Mouse (Mus musculus) heart, embryonic 12.5 days (tissue): ENCODE measurements around the gene Adgrl3. TPM values are rescaled to one million over a fixed set of nuclear protein-coding genes. Genes with fewer than 3 reads are reported as not detected.
"Not testable (repeated sequence)": the region's sequence is repeated elsewhere in the genome, so short reads cannot be mapped to it uniquely, and the experiment has no call there.

ENCODE experiments used
- ATAC-seq: fragments of 200-750 bp; cut with Nextera tagmentation; 2 replicates; pipeline ENCODE4 v1.8.0; 2017; ENCODE audit warnings: moderate TSS enrichment, moderate library complexity; ENCODE audit not compliant: insufficient number of reproducible peaks, low FRiP score
- H3K27ac ChIP-seq: fragments of 300-500 bp; sonication (generic); 2 replicates; pipeline ENCODE4 v1.5.1; 2016; ENCODE audit warnings: mild to moderate bottlenecking, moderate library complexity; ENCODE audit not compliant: poor library complexity, severe bottlenecking
- H3K27me3 ChIP-seq: fragments of 300-500 bp; sonication (generic); replicated peaks from 2 replicates; pipeline ENCODE4 v1.6.1; 2016; ENCODE audit warnings: mild to moderate bottlenecking, moderate library complexity
- H3K36me3 ChIP-seq: fragments of 300-500 bp; sonication (generic); 2 replicates; pipeline ENCODE4 v1.6.1; 2016; ENCODE audit warnings: mild to moderate bottlenecking, moderate library complexity
- H3K4me1 ChIP-seq: fragments of 300-500 bp; sonication (generic); replicated peaks from 2 replicates; pipeline ENCODE4 v1.6.1; 2016; ENCODE audit warnings: mild to moderate bottlenecking
- H3K4me2 ChIP-seq: fragments of 300-500 bp; sonication (generic); 2 replicates; pipeline ENCODE4 v1.6.1; 2016; ENCODE audit warnings: mild to moderate bottlenecking, moderate library complexity
- H3K4me3 ChIP-seq: fragments of 300-500 bp; sonication (generic); 2 replicates; pipeline ENCODE4 v1.5.1; 2016; ENCODE audit warnings: mild to moderate bottlenecking
- H3K9ac ChIP-seq: fragments of 300-500 bp; sonication (generic); 2 replicates; pipeline ENCODE4 v1.6.1; 2016; ENCODE audit warnings: mild to moderate bottlenecking, moderate library complexity
- H3K9me3 ChIP-seq: fragments of 300-500 bp; sonication (generic); replicated peaks from 2 replicates; pipeline ENCODE4 v1.6.1; 2016; ENCODE audit warnings: mild to moderate bottlenecking, moderate library complexity
- WGBS: fragments of 180-500 bp; shearing (Covaris S2); methylation state at CpG from one replicate; pipeline ENCODE4 v1.1.7; 2016; 5-methylcytosine and 5-hydroxymethylcytosine counted together
- polyA plus RNA-seq: library from polyadenylated mRNA; unstranded; fragments of >200 nt; fragmentation: Nextera tagmentation; extraction: Ambion mirVana; gene quantifications from 2 replicates; pipeline ENCODE4 v1.2.1, GENCODE M21; 2016

Gene Adgrl3
- polyA plus RNA-seq, 1 experiment from 2014 or later, result 9.2 TPM

GRCm38 (mm10) chr5:81518720-81519496 lies 499.0 kb downstream of the Adgrl3 start:
- Histone ChIP-seq H3K9ac (no peak overlapping the region), H3K4me1 (0 out of 2 replicates have a peak, but pooled peaks cover 9% of the 10 kb centered on the region), H3K4me2 (peak overlapping the region; percentile 56), H3K9me3 (no peaks in the 10 kb centered on the region), H3K36me3 (no peaks in the 10 kb centered on the region), H3K27me3 (no peaks in the 10 kb centered on the region), H3K4me3 (no peak overlapping the region), H3K27ac (no peak overlapping the region)
- 44% methylated on average over 5 of the region's 5 CpGs for WGBS
- no peak for ATAC-seq

- Histone ChIP-seq H3K4me3 (no peak overlapping the region), H3K4me2 (peak overlapping the region; percentile 56), H3K27me3 (no peaks in the 10 kb centered on the region), H3K9ac (no peak overlapping the region), H3K27ac (no peak overlapping the region), H3K4me1 (0 out of 2 replicates have a peak, but pooled peaks cover 9% of the 10 kb centered on the region), H3K9me3 (no peaks in the 10 kb centered on the region), H3K36me3 (no peaks in the 10 kb centered on the region)
- no peak for ATAC-seq
- WGBS, result 18% methylated on average over 11 of the region's 11 CpGs
Observed at GRCm38 (mm10) chr5:81519497-81520382, 499.8 kb downstream of the Adgrl3 start.

- Histone ChIP-seq H3K9ac (no peak overlapping the region), H3K9me3 (no peaks in the 10 kb centered on the region), H3K27ac (no peak overlapping the region), H3K4me1 (0 out of 2 replicates have a peak, but pooled peaks cover 9% of the 10 kb centered on the region), H3K27me3 (no peaks in the 10 kb centered on the region), H3K4me2 (no peak overlapping the region), H3K4me3 (no peak overlapping the region), H3K36me3 (no peaks in the 10 kb centered on the region)
- ATAC-seq, result no peak
- 79% methylated on average over 4 of the region's 4 CpGs for WGBS
Observed at GRCm38 (mm10) chr5:81522760-81523159, 502.8 kb downstream of the Adgrl3 start.

GRCm38 (mm10) chr5:81524532-81524961 lies 504.6 kb downstream of the Adgrl3 start:
- no peak overlapping the region for H3K9ac ChIP-seq
- H3K4me2 ChIP-seq, result no peak overlapping the region
- H3K27ac ChIP-seq, result no peak overlapping the region
- 0 out of 2 replicates have a peak, but pooled peaks cover 3% of the 10 kb centered on the region for H3K4me1 ChIP-seq
- WGBS, result 79% methylated on average over 12 of the region's 12 CpGs
- no peaks in the 10 kb centered on the region for H3K36me3 ChIP-seq
- H3K9me3 ChIP-seq, result no peaks in the 10 kb centered on the region
- H3K27me3 ChIP-seq, result no peaks in the 10 kb centered on the region
- ATAC-seq, result no peak
- H3K4me3 ChIP-seq, result no peak overlapping the region

GRCm38 (mm10) chr5:81525326-81525725 lies 505.4 kb downstream of the Adgrl3 start:
- WGBS, result 79% methylated on average over 2 of the region's 2 CpGs

GRCm38 (mm10) chr5:81531639-81532038 lies 511.7 kb downstream of the Adgrl3 start:
- Histone ChIP-seq H3K27me3 (no peaks in the 10 kb centered on the region), H3K36me3 (no peaks in the 10 kb centered on the region), H3K4me2 (no peak overlapping the region), H3K27ac (no peak overlapping the region), H3K9me3 (no peaks in the 10 kb centered on the region), H3K9ac (no peak overlapping the region), H3K4me1 (0 out of 2 replicates have a peak, but pooled peaks cover 3% of the 10 kb centered on the region), H3K4me3 (no peak overlapping the region)
- 83% methylated on average over 4 of the region's 4 CpGs for WGBS
- no peak for ATAC-seq

More at GRCm38 (mm10) chr5:81525326-81525725, 505.4 kb downstream of the Adgrl3 start:
- Histone ChIP-seq H3K9ac (no peak overlapping the region), H3K4me1 (no peaks in the 10 kb centered on the region), H3K4me3 (no peak overlapping the region), H3K9me3 (no peaks in the 10 kb centered on the region), H3K4me2 (no peak overlapping the region), H3K27ac (no peak overlapping the region), H3K36me3 (no peaks in the 10 kb centered on the region), H3K27me3 (no peaks in the 10 kb centered on the region)
- ATAC-seq, result no peak

GRCm38 (mm10) chr5:81550211-81550610 lies 530.3 kb downstream of the Adgrl3 start:
- H3K4me2 ChIP-seq, result no peak overlapping the region
- H3K36me3 ChIP-seq, result no peaks in the 10 kb centered on the region
- H3K4me1 ChIP-seq, result no peaks in the 10 kb centered on the region
- no peak overlapping the region for H3K4me3 ChIP-seq
- no peak for ATAC-seq
- no peak overlapping the region for H3K9ac ChIP-seq
- H3K9me3 ChIP-seq, result no peaks in the 10 kb centered on the region
- no peak overlapping the region for H3K27ac ChIP-seq
- no peaks in the 10 kb centered on the region for H3K27me3 ChIP-seq

- H3K27ac ChIP-seq, H3K27me3 ChIP-seq, H3K36me3 ChIP-seq, H3K9ac ChIP-seq, H3K4me2 ChIP-seq, ATAC-seq, H3K4me1 ChIP-seq, H3K4me3 ChIP-seq, H3K9me3 ChIP-seq: not testable (repeated sequence)
- WGBS, result 73% methylated on average over 2 of the region's 2 CpGs
Observed at GRCm38 (mm10) chr5:81555149-81555548, 535.2 kb downstream of the Adgrl3 start.

GRCm38 (mm10) chr5:81556008-81556407 lies 536.1 kb downstream of the Adgrl3 start:
- Histone ChIP-seq H3K27me3 (no peaks in the 10 kb centered on the region), H3K27ac (no peak overlapping the region), H3K4me1 (no peaks in the 10 kb centered on the region), H3K36me3 (no peaks in the 10 kb centered on the region), H3K4me3 (no peak overlapping the region), H3K9me3 (no peaks in the 10 kb centered on the region), H3K4me2 (no peak overlapping the region), H3K9ac (no peak overlapping the region)
- WGBS, result 77% methylated on average over 8 of the region's 8 CpGs
- ATAC-seq, result no peak

GRCm38 (mm10) chr5:81558965-81559364 lies 539.0 kb downstream of the Adgrl3 start:
- no peak overlapping the region for H3K27ac ChIP-seq
- 85% methylated on average over 6 of the region's 6 CpGs for WGBS
- H3K4me1 ChIP-seq, result no peaks in the 10 kb centered on the region
- H3K4me2 ChIP-seq, result no peak overlapping the region
- ATAC-seq, result no peak
- no peak overlapping the region for H3K9ac ChIP-seq
- no peaks in the 10 kb centered on the region for H3K9me3 ChIP-seq
- H3K27me3 ChIP-seq, result no peaks in the 10 kb centered on the region
- H3K4me3 ChIP-seq, result no peak overlapping the region
- no peaks in the 10 kb centered on the region for H3K36me3 ChIP-seq

GRCm38 (mm10) chr5:81564294-81564693 lies 544.4 kb downstream of the Adgrl3 start:
- no peak for ATAC-seq
- Histone ChIP-seq H3K9ac (no peak overlapping the region), H3K4me3 (no peak overlapping the region), H3K4me1 (no peaks in the 10 kb centered on the region), H3K9me3 (no peaks in the 10 kb centered on the region), H3K27me3 (no peaks in the 10 kb centered on the region), H3K4me2 (no peak overlapping the region), H3K36me3 (no peaks in the 10 kb centered on the region), H3K27ac (no peak overlapping the region)
- 70% methylated on average over 1 of the region's 1 CpGs for WGBS
